Mouse (Mus musculus) limb, embryonic 14.5 days (tissue): ENCODE measurements at regions not wholly inside any gene's neighbourhood (a gene's known extent, or its start where the extent isn't known, plus 50 kb on each side); places are given as distances from the start of the nearest gene placed in this dataset.

ENCODE experiments used
- ATAC-seq: fragments of 200-750 bp; cut with Nextera tagmentation; 2 replicates; pipeline ENCODE4 v1.8.0; 2017; ENCODE audit warnings: low read depth, moderate number of reproducible peaks, moderate TSS enrichment; ENCODE audit not compliant: low FRiP score
- DNase-seq: peaks from one replicate; pipeline ENCODE4 v3.0.0-alpha.2; 2015; ENCODE audit warnings: low spot score
- H3K27ac ChIP-seq: fragments of 300-500 bp; sonication (generic); replicated peaks from 2 replicates; pipeline ENCODE4 v1.5.1; 2014; ENCODE audit warnings: low read depth, mild to moderate bottlenecking, low read length, moderate library complexity, mixed read lengths
- H3K27me3 ChIP-seq: fragments of 300-500 bp; sonication (generic); 2 replicates; pipeline ENCODE4 v1.6.1; 2014; ENCODE audit warnings: low read length, mixed read lengths; ENCODE audit not compliant: control insufficient read depth, insufficient read depth
- H3K36me3 ChIP-seq: fragments of 300-500 bp; sonication (generic); 2 replicates; pipeline ENCODE4 v1.6.1; 2014; ENCODE audit warnings: mild to moderate bottlenecking, low read length, moderate library complexity, mixed read lengths; ENCODE audit not compliant: control insufficient read depth, insufficient read depth
- H3K4me1 ChIP-seq: fragments of 300-500 bp; sonication (generic); 2 replicates; pipeline ENCODE4 v1.6.1; 2014; ENCODE audit warnings: antibody characterized with exemption, low read length, mixed read lengths; ENCODE audit not compliant: control insufficient read depth, insufficient read depth
- H3K4me2 ChIP-seq: fragments of 300-500 bp; sonication (generic); replicated peaks from 2 replicates; pipeline ENCODE4 v1.6.1; 2014; ENCODE audit warnings: low read depth, mild to moderate bottlenecking, low read length, moderate library complexity; ENCODE audit not compliant: severe bottlenecking
- H3K4me3 ChIP-seq: fragments of 300-500 bp; sonication (generic); replicated peaks from 2 replicates; pipeline ENCODE4 v1.5.1; 2014; ENCODE audit warnings: low read length
- H3K9ac ChIP-seq: fragments of 300-500 bp; sonication (generic); 2 replicates; pipeline ENCODE4 v1.6.1; 2014; ENCODE audit warnings: mild to moderate bottlenecking, low read depth, low read length, moderate library complexity; ENCODE audit not compliant: severe bottlenecking
- H3K9me3 ChIP-seq: fragments of 300-500 bp; sonication (generic); 2 replicates; pipeline ENCODE4 v1.6.1; 2016; ENCODE audit warnings: low read length; ENCODE audit not compliant: control insufficient read depth
- POLR2A ChIP-seq: fragments of 200-500 bp; IDR thresholded peaks from 2 replicates; pipeline ENCODE4 v1.8.0; 2012; ENCODE audit warnings: inconsistent platforms, mild to moderate bottlenecking, moderate library complexity, borderline replicate concordance; ENCODE audit not compliant: insufficient read depth, insufficient read length; ENCODE audit errors: extremely low read depth
- WGBS: fragments of 180-500 bp; shearing (Covaris S2); extraction: QIAGEN DNeasy Blood & Tissue Kit; methylation state at CpG from one replicate; pipeline ENCODE4 v1.1.7; 2014; 5-methylcytosine and 5-hydroxymethylcytosine counted together

DNA sequence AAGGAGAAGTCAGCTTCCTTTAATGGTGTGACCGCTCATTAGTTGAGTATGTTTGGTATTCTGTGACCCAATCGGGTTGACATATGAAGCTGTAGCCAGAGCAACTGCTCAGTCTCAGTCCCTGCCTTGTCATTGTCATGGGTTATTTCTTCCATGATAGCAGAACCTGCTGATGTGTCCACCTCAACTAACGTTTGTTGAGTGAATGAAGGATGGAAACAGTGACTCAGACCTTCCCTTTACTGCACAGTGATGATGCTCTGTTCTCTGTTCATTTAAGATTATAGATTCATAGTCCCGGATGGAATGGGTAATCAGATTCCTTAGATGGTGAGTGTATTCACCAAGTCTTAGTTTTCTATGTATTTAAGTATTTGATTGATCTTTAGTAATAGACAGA lies 493.3 kb upstream of the Adamts16 start:
- H3K36me3 ChIP-seq: no peaks in the 10 kb centered on the region
- H3K4me2 ChIP-seq: no peak overlapping the region
- H3K4me3 ChIP-seq: no peak overlapping the region
- WGBS: 86% methylated on average over 4 of the region's 4 CpGs
- no peak overlapping the region for H3K27ac ChIP-seq
- DNase-seq: no peak
- no peaks in the 10 kb centered on the region; the same call in 1 of the 2 replicates for H3K4me1 ChIP-seq
- H3K9me3 ChIP-seq: no peaks in the 10 kb centered on the region
- ATAC-seq: no peak
- H3K27me3 ChIP-seq: no peaks in the 10 kb centered on the region
- no peak for TF ChIP-seq POLR2A
- no peak overlapping the region for H3K9ac ChIP-seq

DNA sequence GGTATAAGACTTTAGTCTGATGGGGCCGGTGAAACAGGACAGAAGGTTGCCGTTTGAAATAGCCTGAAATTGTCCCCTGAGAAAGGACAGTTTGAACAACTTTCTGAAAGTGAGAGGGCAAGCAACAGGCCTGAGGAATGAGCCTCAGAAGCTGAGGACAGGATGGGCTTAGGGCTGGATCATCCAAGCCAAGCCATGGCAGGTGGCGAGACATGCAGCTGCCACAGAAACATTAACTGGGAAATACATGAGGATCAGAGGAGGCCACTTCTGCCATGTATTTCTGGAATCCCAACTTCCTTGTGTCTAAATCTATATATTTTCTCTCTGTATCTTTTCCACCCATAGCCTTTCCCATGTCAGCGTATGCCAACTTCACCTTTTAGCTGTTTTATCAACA lies 491.5 kb upstream of the Adamts16 start:
- ATAC-seq: no peak
- no peak overlapping the region for H3K9ac ChIP-seq
- no peak overlapping the region for H3K4me3 ChIP-seq
- no peak overlapping the region for H3K4me2 ChIP-seq
- 89% methylated on average over 4 of the region's 4 CpGs for WGBS
- H3K27me3 ChIP-seq: no peaks in the 10 kb centered on the region
- H3K4me1 ChIP-seq: no peaks in the 10 kb centered on the region; the same call in 1 of the 2 replicates
- no peaks in the 10 kb centered on the region for H3K36me3 ChIP-seq
- H3K27ac ChIP-seq: no peak overlapping the region
- H3K9me3 ChIP-seq: no peaks in the 10 kb centered on the region
- no peak for TF ChIP-seq POLR2A
- DNase-seq: no peak

DNA sequence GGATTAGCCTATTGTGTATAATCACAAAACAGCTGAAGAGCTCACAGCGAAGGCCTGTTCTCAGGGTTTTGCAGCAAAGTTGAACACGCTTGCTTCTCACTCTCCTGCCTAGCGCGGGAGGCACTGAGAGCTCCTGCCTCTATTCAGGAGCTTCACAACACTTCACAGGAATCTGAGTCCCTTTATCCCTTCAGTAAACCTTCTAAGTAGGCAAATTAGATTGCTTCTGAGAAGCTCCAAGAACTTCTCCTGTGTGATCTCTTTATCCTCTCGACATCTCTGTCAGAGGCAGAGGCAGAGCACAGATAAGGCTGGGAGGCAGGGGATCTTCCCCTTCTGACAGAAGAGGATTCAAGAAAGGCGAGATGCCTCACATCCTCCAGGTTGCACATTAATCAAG lies 488.7 kb upstream of the Adamts16 start:
- no peak for ATAC-seq
- no peak overlapping the region for H3K9ac ChIP-seq
- no peaks in the 10 kb centered on the region for H3K27me3 ChIP-seq
- no peaks in the 10 kb centered on the region for H3K9me3 ChIP-seq
- no peak overlapping the region for H3K27ac ChIP-seq
- no peaks in the 10 kb centered on the region; the same call in 1 of the 2 replicates for H3K4me1 ChIP-seq
- no peak for DNase-seq
- TF ChIP-seq POLR2A: no peak
- no peaks in the 10 kb centered on the region for H3K36me3 ChIP-seq
- no peak overlapping the region for H3K4me3 ChIP-seq
- H3K4me2 ChIP-seq: no peak overlapping the region
- WGBS: 45% methylated on average over 6 of the region's 6 CpGs

DNA sequence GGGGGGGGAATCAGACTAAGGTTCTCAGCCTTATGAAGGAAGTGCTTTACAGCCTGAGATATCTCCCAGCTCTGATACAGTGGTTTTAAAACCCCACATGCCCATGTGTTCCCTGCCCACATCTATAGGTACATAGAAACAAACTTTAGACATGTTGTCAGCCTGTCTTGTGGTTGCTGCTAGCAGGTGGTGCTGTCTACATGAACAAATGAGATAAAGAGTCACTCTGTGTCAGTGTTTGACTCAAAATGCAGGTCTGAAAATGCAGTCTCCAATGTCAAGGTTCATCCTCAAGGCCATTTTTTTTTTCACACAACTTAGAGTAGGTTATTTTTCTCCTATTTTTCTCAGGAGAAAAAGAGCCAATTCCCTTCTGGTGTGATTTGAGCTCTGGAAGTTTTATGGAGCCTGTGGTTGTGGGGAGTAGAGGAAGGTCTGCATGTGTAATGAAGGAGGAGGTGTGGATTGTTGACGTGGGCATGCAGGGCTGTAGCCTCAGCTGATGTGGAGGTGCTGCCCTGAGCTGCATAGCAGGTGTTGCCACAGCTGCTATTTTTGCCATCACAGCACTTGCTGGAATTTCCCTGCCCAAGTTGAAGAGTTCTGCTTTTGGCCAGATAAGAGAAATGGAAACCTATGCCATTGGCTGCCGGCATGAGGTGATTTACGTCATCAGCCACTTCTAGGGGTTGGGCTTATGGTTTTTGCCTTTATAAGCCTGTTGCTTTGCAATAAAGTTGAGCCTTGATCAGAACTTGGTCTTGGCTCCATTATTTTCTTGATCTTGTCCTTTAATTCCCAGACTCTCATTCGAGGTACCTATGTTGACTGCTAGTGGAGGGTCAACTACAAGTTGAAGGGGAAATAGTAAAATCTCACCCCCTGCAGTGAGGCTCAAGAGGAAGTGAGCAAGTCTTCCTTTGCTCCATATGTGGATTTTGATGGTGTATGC lies 486.5 kb upstream of the Adamts16 start:
- no peak for ATAC-seq
- DNase-seq: no peak

DNA sequence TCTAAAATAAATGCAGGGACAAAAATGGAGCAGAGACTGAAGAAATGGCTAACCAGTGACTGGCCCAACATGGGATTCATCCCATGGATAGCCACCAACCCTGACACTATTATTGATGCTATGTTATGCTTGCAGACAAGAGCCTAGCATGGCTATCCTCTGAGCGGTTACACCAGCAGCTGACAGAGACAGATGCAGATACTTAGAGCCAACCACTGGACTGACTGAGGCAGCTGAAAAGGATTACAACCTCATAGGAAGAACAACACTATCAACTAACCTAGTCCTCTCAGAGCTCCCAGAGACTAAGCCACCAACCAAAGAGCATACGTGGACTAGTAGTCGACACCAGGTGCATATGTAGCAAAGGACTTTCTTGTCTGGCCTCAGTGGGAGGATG lies 478.9 kb upstream of the Adamts16 start:
- Histone ChIP-seq H3K4me3 (no peak overlapping the region), H3K4me2 (no peak overlapping the region), H3K27me3 (no peaks in the 10 kb centered on the region), H3K9me3 (no peaks in the 10 kb centered on the region), H3K36me3 (no peaks in the 10 kb centered on the region), H3K27ac (no peak overlapping the region), H3K9ac (no peak overlapping the region), H3K4me1 (no peaks in the 10 kb centered on the region)
- no peak for TF ChIP-seq POLR2A
- 81% methylated on average over 3 of the region's 3 CpGs for WGBS
- ATAC-seq (peak; percentile 41), DNase-seq (peak; percentile 15)

More for the DNA sequence above, 486.5 kb upstream of the Adamts16 start:
- H3K9ac ChIP-seq: no peak overlapping the region
- H3K4me2 ChIP-seq: no peak overlapping the region
- no peaks in the 10 kb centered on the region for H3K36me3 ChIP-seq
- H3K27ac ChIP-seq: no peak overlapping the region
- no peaks in the 10 kb centered on the region for H3K27me3 ChIP-seq
- no peaks in the 10 kb centered on the region for H3K9me3 ChIP-seq
- H3K4me1 ChIP-seq: no peaks in the 10 kb centered on the region; the same call in 1 of the 2 replicates
- WGBS: 56% methylated on average over 4 of the region's 4 CpGs
- no peak for TF ChIP-seq POLR2A
- no peak overlapping the region for H3K4me3 ChIP-seq
